Mouse (Mus musculus): ENCODE data around the gene Zfp973. TPM values are rescaled to one million over a fixed set of nuclear protein-coding genes. Genes with fewer than 3 reads are reported as not detected.
"Not testable (repeated sequence)": the region's sequence is repeated elsewhere in the genome, so short reads cannot be mapped to it uniquely, and the experiment has no call there.

Zfp973 gene
- polyA plus RNA-seq (2014; fragmentation: Nextera tagmentation; extraction: Ambion mirVana): 9.9 and 11.8 TPM in 2 replicates

GRCm38 (mm10) chr2:176670222-176670621 is at the start of gene Zfp973:
Gene Zfp973 (plus strand): TSS chr2:176670522.
- WGBS: no CpG with 5 or more reads among the region's 6 CpGs
- ATAC-seq (ENCODE audit: low FRiP score, low TSS enrichment); DNase-seq: not testable (repeated sequence)

GRCm38 (mm10) chr2:176636244-176636643 is 34.1 kb upstream of the Zfp973 start, which contains the start of gene Gm14308:
Gene Gm14308 (minus strand): TSS chr2:176636344.
- H3K4me1 ChIP-seq (ENCODE audit: control insufficient read depth, insufficient read depth, low read length); H3K9me3 ChIP-seq (ENCODE audit: control insufficient read depth, low read length); H3K4me2 ChIP-seq (ENCODE audit: low read length); H3K27me3 ChIP-seq (ENCODE audit: control insufficient read depth, insufficient read depth, low read length); DNase-seq; H3K9ac ChIP-seq (replicated peaks; ENCODE audit: low read length); H3K4me3 ChIP-seq (replicated peaks; ENCODE audit: low read depth, low read length); H3K36me3 ChIP-seq (ENCODE audit: control insufficient read depth, insufficient read depth, low read length); ATAC-seq (ENCODE audit: low FRiP score, low TSS enrichment); H3K27ac ChIP-seq (replicated peaks; ENCODE audit: low read depth, low read length): not testable (repeated sequence)
- WGBS: no CpG with 5 or more reads among the region's 4 CpGs

More at GRCm38 (mm10) chr2:176670222-176670621, at the start of gene Zfp973:
- not testable (repeated sequence) for H3K4me3 ChIP-seq (replicated peaks; ENCODE audit: low read depth, low read length); H3K36me3 ChIP-seq (ENCODE audit: control insufficient read depth, insufficient read depth, low read length); H3K9me3 ChIP-seq (ENCODE audit: control insufficient read depth, low read length); H3K4me1 ChIP-seq (ENCODE audit: control insufficient read depth, insufficient read depth, low read length); H3K27ac ChIP-seq (replicated peaks; ENCODE audit: low read depth, low read length); H3K9ac ChIP-seq (replicated peaks; ENCODE audit: low read length); H3K27me3 ChIP-seq (ENCODE audit: control insufficient read depth, insufficient read depth, low read length); H3K4me2 ChIP-seq (ENCODE audit: low read length)

GRCm38 (mm10) chr2:176708051-176708450 is 37.7 kb downstream of the Zfp973 start, which contains the start of gene Gm14305:
Gene Gm14305 (plus strand): TSS chr2:176708328.
- not testable (repeated sequence) for H3K36me3 ChIP-seq (ENCODE audit: control insufficient read depth, insufficient read depth, low read length); H3K9me3 ChIP-seq (ENCODE audit: control insufficient read depth, low read length); H3K4me1 ChIP-seq (ENCODE audit: control insufficient read depth, insufficient read depth, low read length); H3K27me3 ChIP-seq (ENCODE audit: control insufficient read depth, insufficient read depth, low read length); H3K9ac ChIP-seq (replicated peaks; ENCODE audit: low read length); H3K27ac ChIP-seq (replicated peaks; ENCODE audit: low read depth, low read length); DNase-seq; ATAC-seq (ENCODE audit: low FRiP score, low TSS enrichment)
- Histone ChIP-seq H3K4me3 (replicated peaks; ENCODE audit: low read depth, low read length) (peak within 1 kb of the TSS; percentile 38), H3K4me2 (ENCODE audit: low read length) (peak within 1 kb of the TSS; percentile 44)
- WGBS: 4% methylated on average over 3 of the region's 6 CpGs

Other genes starting within 250 kb of the Zfp973 start
- gene Gm14435, start 246.9 kb upstream of the Zfp973 start, polyA plus RNA-seq (2014; fragmentation: Nextera tagmentation; extraction: Ambion mirVana): 8.6 and 11.4 TPM in 2 replicates
- gene Gm14434, start 183.7 kb upstream of the Zfp973 start, polyA plus RNA-seq (2014; fragmentation: Nextera tagmentation; extraction: Ambion mirVana): 5.1 and 18.6 TPM in 2 replicates
- not detected in 2 replicates for gene Zfp967, start 149.5 kb upstream of the Zfp973 start, polyA plus RNA-seq (2014; fragmentation: Nextera tagmentation; extraction: Ambion mirVana)
- gene Gm14308, start 34.2 kb upstream of the Zfp973 start, polyA plus RNA-seq (2014; fragmentation: Nextera tagmentation; extraction: Ambion mirVana): 17.7 and 35.2 TPM in 2 replicates
- gene Gm14305, start 37.8 kb downstream of the Zfp973 start, polyA plus RNA-seq (2014; fragmentation: Nextera tagmentation; extraction: Ambion mirVana): 41.8 and 42.4 TPM in 2 replicates
- gene Gm14295, start 128.1 kb downstream of the Zfp973 start, polyA plus RNA-seq (2014; fragmentation: Nextera tagmentation; extraction: Ambion mirVana): 8.0 and 9.4 TPM in 2 replicates
- not detected in 2 replicates for gene Gm14408, start 160.6 kb downstream of the Zfp973 start, polyA plus RNA-seq (2014; fragmentation: Nextera tagmentation; extraction: Ambion mirVana)

Data from midbrain, embryonic 14.5 days (tissue).